Mouse (Mus musculus): ENCODE measurements around the gene Ubr1. TPM values are rescaled to one million over a fixed set of nuclear protein-coding genes. Genes with fewer than 3 reads are reported as not detected.

Gene Ubr1
- 9.0 and 10.4 TPM in 2 replicates for polyA plus RNA-seq (2015; fragmentation: Nextera tagmentation; extraction: Ambion mirVana)

DNA sequence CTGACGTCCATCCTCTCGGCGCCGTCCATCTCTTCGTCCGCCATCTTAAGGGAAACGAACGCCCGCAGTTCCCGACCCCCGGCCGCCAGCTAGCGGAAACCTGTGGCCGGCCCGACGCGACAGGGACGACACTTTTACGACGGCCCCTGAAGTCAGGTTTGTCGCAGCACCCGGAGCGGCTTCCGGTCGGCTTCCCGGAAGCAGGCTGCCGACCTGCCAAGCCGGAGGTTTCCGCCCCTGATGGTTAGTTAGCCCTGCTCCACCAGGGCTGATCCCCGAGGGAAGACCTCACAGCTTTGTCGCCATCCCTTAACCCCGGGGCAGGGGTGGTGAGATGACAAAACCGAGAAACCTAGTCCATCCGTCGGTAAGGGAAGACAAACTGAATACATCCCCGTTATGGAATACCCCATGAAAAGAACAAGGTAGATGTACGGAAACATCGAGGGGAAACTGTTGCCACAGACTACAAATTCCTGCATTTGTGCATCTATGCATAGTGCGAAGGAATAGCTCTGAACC is at the start of gene Ubr1:
Gene Ubr1, minus strand, starts transcription at position 157 of the 522 bp plus-strand sequence.

DNA sequence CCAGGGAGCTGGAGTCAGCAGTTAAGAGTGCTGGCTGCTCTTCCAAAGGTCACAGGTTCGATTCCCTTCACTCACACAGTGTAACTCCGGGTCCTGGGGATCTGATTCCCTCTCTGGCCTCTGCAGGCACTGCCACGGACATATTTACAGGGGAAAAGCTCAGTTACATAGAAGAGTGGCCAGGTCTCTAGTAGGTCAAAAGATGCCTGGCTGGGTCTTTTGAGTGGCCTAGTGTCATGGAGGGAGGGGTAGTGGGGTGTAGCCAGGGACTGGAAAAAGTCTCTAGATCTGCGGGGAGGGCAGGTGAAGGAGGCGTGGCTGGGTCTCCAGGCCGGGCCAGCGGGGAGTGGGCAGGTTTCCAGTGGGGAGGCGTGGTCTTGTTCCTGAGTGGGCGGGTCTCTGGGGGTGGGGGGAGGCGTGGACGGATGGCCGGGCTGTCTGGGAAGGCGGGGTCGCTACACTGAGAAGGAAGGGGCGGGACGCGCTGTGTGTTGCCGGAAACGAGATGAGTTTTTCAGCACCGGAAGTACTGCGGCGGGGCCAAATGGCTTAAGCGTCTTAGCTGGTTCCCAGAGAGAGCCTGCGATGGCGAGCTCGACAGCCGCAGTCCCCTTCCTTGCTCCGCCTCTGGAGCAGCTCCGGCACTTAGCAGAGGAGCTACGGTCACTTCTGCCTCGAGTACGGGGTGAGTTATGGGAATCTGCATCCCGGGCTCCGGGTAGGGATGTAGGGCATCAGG is 37.6 kb upstream of the Ubr1 start, which contains the start of gene Ccndbp1:
Gene Ccndbp1, plus strand, starts transcription at position 479 of the 739 bp plus-strand sequence.

DNA sequence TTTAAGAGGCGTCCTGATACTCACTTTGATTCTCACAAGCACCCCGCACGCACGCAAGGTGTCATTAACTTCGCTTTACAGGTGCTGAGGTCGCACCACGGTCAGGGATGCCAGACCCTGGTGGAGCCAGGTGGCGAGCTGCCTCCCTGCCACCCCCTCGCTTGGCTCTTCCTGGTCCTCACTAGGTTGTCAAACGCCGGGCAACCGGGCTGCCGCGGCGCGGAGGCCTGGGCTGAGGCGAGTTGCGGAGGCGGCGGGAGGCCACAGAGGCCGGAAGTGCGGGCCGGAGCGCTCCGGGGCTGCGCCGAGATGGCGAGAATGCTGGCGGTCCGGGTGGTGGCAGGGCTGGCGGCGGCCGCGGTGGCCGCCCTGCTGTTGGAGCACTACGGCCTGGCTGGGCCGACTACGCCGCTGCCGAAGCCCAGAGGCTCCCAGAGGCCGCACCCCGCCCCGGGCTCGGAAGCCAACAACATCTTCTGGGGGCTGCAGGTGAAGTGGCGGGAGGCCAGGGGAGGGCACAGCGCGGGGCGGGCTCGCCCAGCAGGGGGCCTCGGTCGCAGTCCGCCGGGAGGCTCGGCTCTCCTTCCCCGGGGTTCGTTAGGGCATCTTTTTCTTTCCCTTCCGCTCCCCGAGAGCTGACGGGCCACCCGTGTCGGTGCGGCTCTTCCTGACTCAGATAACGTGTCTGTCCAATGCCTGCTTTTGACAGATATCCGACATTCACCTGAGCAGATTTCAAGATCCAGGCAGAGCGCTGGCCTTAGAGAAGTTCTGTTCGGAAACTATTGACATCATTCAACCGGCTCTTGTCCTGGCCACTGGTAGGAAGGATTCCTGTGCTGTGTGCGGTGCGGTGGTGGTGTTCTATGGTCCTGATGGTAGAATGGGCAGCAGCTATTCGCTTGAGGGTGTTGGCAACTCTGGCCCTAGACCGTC is 6.7 kb upstream of the Ubr1 start, which contains the start of gene Tmem62:
Gene Tmem62, plus strand, starts transcription at position 28 of the 936 bp plus-strand sequence.

DNA sequence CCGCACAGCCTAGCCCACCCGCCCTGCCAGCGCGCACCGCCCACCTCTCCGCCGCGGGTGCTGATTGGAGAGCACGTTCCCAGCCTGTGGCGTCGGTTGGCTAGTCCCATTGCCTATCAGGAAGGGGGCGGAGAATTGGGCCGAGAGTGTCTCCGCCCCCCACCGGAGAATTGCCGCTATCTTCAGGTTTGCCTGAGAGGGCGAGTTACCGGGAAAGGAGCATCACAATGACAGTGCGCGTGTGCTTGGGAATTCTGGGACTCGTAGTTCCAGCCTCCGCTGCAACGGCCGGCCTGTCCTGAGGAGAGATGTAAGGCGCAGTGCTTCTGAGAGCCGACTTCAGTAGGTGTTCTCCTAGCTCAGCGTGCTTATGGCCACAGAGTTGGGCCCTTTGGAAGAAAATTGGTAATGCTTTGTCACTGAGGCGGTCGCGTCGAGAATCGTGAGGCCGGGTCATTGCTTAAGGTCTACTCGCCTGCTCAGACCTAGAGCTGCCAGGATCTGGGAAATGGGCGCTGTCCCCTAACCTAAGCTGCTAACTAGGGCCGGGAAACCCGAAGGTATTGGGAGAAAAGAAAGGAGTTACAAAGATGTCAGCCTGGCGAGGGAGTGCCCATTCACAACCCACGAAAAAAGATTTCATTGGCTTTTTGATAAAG is 120.0 kb downstream of the Ubr1 start, which contains the start of gene Ttbk2:
Gene Ttbk2, minus strand, starts transcription at position 181 of the 659 bp plus-strand sequence.

DNA sequence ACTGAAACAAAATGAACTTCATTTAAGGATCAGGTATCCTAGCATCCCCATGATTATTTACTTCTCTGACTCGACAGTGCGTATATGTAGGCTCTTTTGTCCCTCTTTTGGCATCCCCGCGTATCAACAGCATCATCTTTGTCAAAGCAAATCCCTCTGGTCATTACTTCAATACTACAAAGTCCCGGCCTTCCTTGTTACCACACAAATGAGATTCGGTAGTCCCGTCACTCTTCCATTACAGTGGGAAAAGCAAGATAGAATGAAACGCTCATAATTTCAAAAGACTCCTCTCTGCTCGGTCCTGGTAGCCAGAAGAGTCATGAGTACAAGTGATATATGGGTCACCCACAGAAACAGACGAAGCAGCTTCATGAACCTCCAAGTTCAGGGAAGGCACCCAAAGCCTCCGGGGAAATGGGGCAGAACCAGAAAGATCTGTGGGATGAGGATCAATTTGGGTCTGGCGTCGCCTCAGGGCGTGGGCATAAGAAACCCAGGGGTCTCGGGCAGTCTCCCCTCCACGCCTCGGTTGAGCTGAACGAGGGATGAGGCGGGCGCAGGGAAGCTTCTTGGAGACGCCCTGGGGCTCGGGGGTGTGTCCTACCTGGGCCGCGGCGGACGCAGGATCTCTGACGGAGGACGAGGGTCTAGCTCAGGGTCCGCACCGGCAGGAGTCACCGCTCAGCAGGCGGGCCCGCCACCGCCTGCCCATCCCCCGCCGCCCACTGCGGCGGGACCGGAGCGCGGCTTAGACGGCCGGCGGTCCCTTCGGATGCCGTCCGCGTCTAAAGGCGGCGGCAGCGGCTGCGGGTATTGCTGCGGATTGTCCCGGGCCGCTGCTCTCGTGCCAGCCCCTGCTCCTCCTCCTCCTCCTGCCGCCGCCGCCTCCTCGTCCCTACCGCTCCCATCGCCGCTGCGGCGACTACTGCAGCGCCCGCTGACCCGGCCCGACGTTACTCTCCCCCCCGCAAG is 120.8 kb downstream of the Ubr1 start, which contains the start of gene Cdan1:
Gene Cdan1, minus strand, starts transcription at position 680 of the 975 bp plus-strand sequence.

Small RNA genes lying within 50 kb of the gene (microRNA-seq; reads per million reads assigned to microRNA genes)
- not detected for gene Gm44325

Other genes starting within 250 kb of the Ubr1 start
- 2.3 and 2.5 TPM in 2 replicates for gene Cdan1, start 120.6 kb downstream of the Ubr1 start, polyA plus RNA-seq (2015; fragmentation: Nextera tagmentation; extraction: Ambion mirVana)
- gene Ttbk2, start 120.1 kb downstream of the Ubr1 start, polyA plus RNA-seq (2015; fragmentation: Nextera tagmentation; extraction: Ambion mirVana), result 1.5 and 1.7 TPM in 2 replicates
- gene Tmem62, start 6.3 kb upstream of the Ubr1 start, polyA plus RNA-seq (2015; fragmentation: Nextera tagmentation; extraction: Ambion mirVana), result 1.5 and 3.2 TPM in 2 replicates
- 29.1 and 33.2 TPM in 2 replicates for gene Ccndbp1, start 37.7 kb upstream of the Ubr1 start, polyA plus RNA-seq (2015; fragmentation: Nextera tagmentation; extraction: Ambion mirVana)
- 0.23 and 0.99 TPM in 2 replicates for gene Epb42, start 66.4 kb upstream of the Ubr1 start, polyA plus RNA-seq (2015; fragmentation: Nextera tagmentation; extraction: Ambion mirVana)
- 0.13 TPM in 1 of 2 replicates, not detected in the other for gene Tgm5, start 115.1 kb upstream of the Ubr1 start, polyA plus RNA-seq (2015; fragmentation: Nextera tagmentation; extraction: Ambion mirVana)
- gene Tgm7, start 139.1 kb upstream of the Ubr1 start, polyA plus RNA-seq (2015; fragmentation: Nextera tagmentation; extraction: Ambion mirVana), result not detected in 2 replicates
- gene Adal, start 169.7 kb upstream of the Ubr1 start, polyA plus RNA-seq (2015; fragmentation: Nextera tagmentation; extraction: Ambion mirVana), result 8.5 and 10.5 TPM in 2 replicates
- 11.3 and 12.6 TPM in 2 replicates for gene Lcmt2, start 169.9 kb upstream of the Ubr1 start, polyA plus RNA-seq (2015; fragmentation: Nextera tagmentation; extraction: Ambion mirVana)
- gene Tubgcp4, start 199.9 kb upstream of the Ubr1 start, polyA plus RNA-seq (2015; fragmentation: Nextera tagmentation; extraction: Ambion mirVana), result 17.4 and 19.6 TPM in 2 replicates
- gene Zscan29, start 200.4 kb upstream of the Ubr1 start, polyA plus RNA-seq (2015; fragmentation: Nextera tagmentation; extraction: Ambion mirVana), result 4.8 TPM in 2 replicates